Mouse (Mus musculus): ENCODE data around the gene Helz.
"Not testable (repeated sequence)": the region's sequence is repeated elsewhere in the genome, so short reads cannot be mapped to it uniquely, and the experiment has no call there.

Gene Helz

DNA sequence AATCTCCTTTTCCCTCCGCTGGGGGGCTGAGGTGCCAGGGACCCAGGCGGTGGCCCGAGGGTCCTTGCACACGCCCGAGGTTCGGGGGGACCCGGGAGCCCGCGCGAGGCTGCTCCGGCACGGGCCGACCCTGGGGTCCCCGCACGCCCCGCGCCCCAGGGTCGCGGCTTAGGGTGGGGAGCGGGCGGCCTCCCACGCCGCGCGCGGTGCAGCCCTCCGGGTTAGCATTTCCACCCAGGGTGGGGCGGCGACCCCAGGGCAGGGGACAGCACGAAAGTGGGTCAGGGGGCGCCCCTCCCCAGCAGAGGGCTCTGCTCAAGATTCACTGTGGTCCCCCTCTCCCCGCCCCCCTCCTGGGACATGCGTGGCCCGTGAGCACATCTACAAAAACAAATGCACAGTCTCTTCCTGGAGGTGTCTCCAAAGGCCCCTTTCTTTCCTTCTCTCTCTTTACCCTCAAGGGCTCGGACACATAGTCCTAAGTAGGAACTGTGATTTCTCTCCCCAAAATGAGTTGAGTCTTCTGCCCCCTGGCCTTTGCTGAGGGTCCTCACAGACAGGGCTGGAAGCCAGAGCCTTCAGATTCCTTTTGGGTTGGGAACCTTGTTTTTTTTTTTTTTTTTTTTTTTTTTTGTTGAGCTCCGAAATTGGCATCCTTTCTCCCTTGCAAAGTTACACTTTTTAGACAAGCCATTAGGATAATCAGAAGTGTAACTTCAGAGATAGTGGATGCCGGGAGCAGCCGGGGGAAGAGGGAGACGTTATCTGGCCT is 660 bp downstream of the Helz start:
- DNase-seq (ENCODE audit: low spot score), result peak; percentile 37

DNA sequence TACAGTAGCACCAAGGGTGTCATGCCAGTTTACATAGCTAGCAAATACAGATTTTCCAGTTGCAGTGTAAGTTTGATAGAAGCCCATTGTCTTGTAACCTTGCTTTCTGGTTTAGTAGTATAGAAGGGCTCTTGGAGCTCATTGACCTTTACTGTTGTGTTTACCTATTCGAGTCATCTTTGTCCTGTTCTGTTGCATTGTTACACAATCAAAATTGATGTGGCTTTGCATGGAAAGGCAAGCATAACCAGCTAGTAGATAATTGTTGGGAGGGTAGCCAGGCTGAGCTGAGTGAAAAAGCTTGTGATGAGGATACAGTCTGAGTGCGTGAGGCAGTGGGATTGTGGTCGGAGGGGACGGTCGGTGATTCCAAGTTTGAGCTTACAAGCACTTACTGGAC is 12.1 kb downstream of the Helz start:
- DNase-seq (ENCODE audit: low spot score), result no peak

DNA sequence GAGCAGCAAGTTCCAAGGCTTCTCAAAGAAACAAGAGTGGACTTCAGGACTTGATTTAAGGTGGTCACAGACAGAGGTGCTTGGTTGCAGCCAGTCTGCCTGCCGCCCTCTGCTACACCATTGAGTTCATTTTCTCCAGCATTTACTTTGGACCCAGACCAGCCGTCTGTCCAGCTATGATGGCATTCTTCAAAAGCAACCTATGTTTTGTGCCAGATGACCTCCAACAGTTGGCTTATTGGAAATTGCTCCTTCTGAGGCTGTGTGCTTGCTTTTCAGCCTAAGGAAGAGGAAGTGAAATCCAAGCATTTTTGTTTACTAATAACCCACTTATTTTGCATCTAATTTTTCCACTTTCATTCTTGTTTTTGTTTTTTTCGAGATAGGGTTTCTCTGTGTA is 19.7 kb downstream of the Helz start:
- no peak for DNase-seq (ENCODE audit: low spot score)

DNA sequence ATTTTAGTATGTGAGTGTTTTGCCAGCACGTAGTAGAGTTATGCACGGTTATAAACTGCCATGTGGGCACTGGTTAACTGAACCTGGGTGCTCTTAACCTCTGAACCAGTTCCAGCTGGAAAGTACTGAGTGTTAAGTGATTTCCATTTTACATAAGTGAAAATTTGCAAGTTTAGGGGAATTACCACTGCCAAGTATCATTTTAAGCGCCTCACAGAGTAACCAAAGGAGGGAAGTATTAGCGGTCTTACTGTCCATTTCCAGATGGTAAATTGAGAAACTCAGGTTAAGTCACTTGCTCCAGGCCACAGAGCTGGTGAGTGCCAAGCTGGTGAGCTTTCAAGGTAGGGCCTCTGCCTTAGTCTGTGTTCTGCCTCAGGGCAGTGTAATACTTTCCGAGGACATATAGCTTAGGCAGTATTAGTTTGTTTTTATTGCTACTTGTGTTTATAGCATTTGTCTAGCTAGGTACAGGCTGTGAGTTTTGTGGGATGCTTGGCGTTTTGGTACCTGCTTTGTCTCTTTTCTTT is 20.8 kb downstream of the Helz start:
- no peak for DNase-seq (ENCODE audit: low spot score)

DNA sequence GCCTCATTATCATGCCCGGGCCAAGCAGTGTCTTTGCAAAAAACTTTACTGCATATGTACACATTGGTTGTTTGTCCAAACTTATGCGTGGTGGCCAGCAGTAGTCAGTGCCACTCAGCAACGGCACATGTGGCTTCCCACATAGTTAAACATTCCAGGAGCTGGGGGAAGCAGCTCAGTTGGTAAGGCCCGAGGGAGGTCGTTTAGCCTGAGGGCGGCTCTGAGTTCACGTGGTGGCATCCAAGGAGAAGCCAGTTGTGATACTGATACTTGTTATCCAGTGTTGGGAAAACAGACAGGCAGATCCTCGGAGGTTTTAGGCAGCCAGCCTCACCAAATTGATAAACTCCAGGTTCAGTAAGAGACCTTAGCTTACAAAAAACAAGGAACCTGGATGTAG is 23.2 kb downstream of the Helz start:
- DNase-seq (ENCODE audit: low spot score), result not testable (repeated sequence)

DNA sequence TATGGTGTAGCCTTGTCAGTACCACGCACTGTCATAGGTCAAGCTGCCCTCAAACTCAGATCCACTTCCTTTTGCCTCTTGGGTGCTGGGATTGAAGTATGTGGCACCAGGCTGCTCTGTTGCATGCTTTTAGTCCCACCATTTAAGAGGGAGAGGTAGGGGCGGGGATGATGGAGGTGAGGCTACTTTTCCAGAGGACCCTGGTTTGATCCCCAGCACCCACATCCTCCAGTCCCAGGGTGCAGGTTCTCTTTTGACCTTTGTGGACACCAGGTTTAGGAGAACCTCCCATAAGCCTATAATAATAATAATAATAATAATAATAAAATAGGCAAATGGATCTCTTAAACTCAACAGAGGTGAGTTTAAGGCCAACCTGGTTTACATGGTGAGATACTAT is 23.6 kb downstream of the Helz start:
- DNase-seq (ENCODE audit: low spot score), result no peak

DNA sequence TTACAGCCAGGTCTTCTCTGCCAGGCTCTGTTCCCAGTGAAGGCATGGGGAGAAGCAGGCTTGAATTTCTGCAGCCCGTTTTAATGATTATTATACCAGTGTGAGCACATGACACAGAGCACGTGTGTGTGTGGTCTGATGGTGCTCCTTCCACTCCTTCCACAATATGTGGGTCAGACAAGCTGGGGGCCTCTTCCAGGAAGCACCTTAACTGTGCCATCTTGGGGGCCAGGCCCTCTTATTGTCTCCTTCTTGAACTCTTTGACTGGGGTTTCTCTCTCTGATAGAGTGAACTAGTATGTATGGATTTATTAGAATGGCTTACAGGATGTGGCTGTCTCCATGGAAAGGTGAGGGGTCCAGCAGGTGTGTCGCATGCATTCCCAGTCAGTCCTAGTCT is 24.8 kb downstream of the Helz start:
- no peak for DNase-seq (ENCODE audit: low spot score)

DNA sequence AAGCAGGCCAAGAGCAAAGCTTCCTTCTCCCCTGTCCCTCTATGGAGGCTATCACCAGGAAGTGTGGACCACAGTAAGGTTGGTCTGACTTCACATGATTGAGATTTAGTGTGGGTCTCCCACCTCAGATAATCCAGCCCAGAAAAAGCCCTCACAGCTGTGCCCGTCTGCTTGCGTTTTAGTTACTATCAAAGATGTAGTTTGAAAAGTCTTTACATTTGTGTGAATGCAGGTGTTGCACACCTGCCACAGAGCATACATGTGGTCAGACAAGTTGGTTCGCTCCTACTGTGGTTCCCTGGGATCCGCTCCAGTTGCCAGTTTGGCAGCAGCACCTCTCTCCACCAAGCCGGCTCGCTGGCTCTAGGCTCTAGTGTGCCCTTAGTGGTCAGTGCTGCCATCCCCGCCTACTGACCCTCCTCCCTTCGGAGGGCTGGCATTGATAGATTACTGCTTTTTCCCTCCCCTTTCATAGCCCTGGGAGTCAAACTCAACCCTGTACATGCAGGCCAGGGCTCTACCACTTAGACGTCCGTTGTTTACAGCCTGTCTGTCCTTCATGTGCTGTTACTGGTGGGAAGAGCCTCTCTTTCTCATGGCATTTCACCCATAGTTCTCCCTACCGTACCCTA is 25.4 kb downstream of the Helz start:
- peak; percentile 25 for DNase-seq (ENCODE audit: low spot score)

DNA sequence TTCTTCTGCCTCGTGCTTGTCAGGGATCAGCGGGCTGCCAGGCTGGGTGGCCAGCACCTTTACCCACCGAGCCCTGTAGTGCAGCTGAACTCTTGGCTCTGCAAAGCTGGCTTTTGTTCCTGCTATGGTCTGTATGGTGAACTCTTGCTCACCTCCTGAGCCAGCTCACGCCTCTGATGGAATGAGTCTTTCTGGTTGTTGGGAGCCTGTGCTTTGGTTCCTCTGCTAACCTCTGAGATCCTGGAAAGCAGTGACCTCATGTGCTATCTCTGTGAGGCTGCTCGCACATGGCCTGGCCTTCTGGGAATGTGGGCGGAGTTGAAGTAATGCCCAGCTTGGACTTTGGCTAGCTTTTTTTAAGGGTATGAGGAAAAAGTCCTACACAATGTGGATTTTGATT is 26.1 kb downstream of the Helz start:
- peak; percentile 54 for DNase-seq (ENCODE audit: low spot score)

DNA sequence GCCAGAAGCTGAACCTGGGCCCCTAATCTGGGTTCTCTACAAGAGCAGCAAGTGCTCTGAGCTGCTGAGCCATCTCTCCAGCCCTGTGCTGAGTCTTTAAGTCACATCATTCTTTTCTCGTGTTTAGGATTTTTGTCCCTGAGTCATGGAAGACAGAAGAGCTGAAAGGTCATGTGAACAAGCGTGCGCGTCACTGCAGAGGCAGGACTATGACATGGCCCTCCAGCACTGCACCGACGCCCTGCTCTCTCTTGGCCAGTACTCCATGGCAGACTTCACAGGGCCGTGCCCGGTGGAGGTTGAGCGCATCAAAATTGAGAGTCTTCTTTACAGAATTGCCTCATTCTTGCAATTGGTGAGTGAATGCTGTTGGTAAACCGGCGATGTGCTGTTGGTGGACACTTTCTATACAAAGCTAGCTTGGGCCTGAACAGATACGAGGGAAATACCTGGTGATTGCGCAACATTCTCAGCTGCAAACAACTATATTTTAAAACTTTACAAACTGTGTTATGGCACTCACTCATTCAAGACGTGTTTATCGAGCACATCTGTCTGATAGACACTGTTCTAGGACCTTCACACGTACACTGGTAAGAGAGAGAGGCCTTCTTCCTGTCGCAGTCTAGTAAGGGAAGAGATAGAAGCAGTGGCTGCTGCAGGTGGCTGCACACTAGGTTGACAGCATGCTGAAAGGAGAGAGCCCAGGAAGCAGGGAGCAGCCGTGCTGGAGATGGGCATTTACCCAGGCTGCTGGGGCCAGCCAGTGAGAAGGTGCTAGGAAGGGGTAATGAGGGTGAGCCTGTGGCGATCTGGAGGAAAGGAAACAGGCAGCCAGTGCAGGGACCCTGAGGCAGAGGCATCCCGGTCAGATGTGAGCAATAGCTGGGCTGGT is 27.3 kb downstream of the Helz start:
- DNase-seq (ENCODE audit: low spot score), result no peak

DNA sequence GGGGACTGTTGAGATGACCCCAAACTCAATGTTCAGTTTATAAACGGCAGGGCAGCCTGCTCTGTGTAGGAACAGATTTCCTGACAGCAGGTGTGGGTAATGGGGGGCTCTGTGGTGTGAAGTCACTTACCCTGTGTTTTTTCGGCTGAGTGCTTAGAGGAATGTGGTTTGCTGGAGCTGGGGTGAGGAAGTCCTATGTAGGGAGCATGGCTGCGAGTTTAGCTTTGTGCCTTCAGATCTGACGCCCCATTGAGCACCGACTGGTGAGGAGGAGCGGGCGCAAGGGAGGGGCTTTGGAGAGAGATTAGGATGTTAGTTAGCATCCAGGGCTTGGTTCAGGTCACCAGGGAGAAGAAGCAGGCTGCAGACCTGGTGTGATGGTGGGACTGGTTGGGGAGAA is 28.5 kb downstream of the Helz start:
- DNase-seq (ENCODE audit: low spot score), result no peak

DNA sequence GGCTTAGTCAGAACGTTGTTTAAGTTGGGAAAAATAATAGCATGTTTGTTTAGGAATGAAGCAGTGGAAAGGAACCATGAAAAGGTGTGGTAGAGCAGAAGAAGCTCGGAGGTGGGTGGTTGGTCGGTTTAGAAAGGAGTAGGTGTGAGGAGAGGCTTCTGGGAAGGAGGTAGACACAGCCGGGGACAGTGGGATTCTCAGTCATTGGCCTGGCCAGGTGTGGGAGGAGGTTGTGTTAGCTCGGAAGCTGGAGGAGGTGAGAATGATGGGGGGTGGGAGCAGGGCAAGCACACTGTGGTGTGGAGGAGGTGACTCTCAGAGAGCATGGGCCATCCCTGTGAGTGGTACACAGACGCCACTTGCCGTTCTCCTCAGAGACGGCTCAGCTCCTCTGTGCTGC is 29.7 kb downstream of the Helz start:
- DNase-seq (ENCODE audit: low spot score), result no peak

DNA sequence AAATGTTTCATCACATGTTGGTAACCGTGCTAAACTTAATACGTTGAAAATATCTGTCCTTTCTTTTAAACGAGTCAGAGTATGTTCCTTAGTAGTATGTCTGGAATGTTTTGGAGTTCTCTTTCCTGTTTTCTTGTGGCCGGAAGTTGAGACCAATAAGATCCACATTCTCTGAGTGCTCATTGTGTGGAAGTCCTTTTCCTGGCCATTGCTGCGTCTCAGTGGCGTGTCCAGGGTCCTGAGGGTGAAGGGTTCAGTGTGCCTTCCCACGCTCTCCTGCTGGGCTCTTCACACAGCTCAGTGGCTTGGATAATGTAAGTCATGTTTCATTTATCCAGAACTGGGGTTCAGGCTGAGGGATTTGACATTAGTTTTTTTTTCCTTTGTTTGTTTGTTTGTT is 30.5 kb downstream of the Helz start:
- DNase-seq (ENCODE audit: low spot score), result no peak

DNA sequence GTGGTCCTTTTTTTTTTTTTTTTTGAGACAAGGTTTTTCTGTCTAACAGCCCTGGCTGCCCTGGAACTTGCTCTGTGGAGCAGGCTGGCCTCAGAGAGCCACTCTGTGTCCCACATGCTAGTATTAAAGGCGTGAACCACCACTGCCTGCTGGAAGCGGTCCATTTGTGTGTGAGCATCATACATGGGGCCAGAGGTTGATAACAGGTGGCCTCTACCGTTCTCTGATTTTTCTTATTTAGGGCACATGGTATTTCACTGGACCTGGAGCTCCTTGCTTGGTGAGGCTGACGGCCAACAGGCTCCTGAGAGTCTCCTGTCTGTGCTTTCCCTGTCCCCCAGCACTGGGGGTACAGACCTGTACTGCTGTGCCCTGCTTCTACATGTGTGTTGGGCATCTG is 33.1 kb downstream of the Helz start:
- DNase-seq (ENCODE audit: low spot score), result no peak

DNA sequence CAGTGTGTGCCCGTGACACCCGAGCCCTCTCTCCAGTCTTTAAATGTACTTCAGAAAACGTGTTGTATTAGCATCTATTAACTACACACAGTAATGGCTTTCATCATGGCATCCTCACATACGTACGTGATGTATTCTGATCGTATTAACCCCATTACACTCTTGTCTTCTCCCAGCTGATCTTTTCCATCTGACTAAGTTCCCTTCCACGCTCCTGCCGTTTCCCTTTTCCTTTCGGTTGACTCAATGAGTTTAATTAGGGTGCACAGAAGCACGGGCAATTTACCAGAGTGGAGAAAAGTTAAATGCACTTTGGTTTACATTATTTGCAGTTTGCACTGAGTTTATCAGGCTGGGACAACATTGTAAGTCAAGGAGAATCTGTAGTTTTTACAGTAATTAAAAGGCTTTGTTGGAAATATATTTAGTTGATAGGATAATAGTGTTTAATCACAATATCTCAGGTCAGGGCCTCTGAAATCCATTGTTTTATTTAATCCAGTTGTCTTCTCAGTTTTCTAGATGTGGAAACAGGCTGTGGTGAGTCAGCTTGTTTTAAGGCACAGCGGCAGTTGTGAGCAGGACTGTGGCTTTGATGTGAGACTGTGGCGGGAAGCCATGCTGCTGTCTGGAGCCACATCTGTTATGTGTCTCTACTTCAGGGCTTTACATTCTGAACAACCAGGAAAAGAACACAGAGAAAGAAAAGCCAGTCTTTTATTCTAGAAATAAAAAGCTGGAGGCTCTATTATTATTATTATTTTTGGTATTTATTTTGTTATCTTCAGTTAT is 37.1 kb downstream of the Helz start:
- peak; percentile 64 for DNase-seq (ENCODE audit: low spot score)

DNA sequence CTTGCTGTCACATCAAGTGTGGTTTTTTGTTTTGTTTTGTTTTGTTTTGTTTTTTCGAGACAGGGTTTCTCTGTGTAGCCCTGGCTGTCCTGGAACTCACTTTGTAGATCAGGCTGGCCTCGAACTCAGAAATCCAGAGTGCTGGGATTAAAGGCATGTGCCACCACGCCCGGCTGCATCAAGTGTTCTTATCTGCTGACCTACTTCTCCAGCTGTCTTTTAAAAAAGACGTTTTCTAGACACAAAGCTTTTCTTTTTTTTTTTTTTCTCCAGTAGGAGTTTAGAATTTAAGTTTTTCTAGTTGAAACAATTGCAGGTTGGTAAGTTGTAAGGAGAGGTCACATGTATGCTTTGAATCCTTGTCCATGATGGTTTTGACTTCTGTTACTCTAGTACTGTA is 38.4 kb downstream of the Helz start:
- not testable (repeated sequence) for DNase-seq (ENCODE audit: low spot score)

DNA sequence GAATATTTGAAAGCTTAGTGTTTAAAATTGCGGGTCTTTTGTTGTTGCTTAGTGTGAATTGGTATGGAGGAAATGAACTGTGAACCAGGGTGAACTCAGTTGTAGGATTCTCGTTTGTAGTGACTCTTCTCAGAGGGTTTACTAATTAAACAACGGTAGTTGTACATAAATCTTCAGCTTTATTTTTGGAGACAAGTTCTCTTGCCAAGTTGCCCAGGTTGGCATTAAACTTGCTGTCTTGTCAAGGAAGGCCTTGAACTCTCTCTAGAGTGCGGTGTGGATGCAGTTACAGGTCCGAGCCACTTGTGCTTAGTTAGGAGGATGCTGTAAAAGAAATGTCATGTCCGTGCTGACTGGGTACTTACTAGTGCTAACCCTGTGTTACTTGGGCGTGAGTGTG is 39.4 kb downstream of the Helz start:
- no peak for DNase-seq (ENCODE audit: low spot score)

DNA sequence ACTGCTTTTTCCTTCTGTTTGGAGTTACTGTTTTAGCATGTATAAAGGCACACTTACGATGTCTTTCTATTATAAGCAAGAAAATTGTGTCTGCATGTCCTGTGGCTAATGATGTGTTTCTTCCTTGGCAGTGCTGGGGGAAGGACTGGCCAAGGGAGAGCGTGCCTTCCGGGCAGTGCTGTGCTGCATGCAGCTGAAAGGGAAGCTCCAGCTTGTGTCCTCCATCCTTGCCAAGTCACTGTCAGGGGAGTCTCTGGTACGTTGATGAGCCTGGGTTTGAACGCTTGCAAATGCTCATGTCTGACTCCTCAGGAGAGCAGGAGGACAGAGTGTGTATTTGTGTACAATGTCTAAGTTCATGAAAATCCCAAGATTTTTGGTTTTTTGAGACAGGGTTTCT is 44.8 kb downstream of the Helz start:
- no peak for DNase-seq (ENCODE audit: low spot score)

DNA sequence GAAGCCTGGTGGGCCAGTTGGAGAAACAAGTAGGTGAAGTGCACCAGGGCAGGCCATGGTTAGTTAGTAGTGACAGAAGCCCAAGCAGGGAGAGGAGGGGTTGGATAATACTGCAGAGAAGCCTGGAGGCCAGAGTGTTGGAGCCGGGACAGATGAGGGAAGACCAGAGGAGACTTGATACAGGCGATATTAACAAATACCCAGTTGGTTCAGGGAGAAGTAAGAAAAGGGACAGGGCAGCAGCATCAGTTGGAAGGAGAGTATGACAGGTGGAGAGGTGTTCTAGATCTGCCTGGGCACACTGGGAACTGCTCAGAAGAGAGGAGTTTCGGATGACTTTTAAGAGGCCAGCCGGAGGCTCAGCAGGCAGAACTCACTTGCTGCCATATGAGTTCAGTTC is 49.7 kb downstream of the Helz start:
- no peak for DNase-seq (ENCODE audit: low spot score)

DNA sequence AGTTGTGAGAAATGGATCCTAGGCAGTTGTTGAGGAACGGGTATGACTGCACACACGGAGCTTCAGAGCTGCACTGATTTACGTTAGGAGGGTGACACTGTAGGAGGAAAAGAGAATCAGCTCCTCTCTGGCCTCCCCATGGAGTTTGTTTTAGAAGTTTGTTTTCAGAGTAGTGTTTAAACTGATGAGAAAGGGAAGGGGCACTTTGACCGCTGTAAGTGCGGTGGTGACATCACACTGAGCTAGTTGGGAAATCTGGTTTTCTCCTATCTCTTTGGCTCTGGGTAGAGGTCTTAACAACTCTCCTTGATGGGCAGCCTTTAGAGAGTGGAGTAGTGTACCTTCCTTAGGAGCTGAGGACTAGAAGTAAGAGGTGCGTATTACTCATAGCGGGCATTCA is 58.0 kb downstream of the Helz start:
- no peak for DNase-seq (ENCODE audit: low spot score)

DNA sequence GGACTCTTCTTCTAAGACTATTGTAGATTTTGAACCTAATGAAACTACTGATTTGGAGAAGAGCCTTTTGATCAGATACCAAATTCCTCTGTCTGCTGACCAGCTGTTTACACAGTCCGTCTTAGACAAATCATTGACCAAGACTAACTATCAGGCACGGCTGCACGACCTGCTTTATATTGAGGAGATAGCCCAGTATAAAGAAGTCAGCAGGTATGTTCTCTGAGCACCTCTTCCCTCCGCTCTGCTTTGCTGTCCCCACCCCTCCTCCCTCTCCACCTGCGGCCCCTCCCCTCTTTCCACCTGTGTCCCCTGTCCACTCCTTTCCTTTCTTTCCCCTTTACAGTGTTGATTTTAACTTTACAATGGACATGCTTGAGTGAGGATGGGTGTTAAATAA is 66.2 kb downstream of the Helz start:
- no peak for DNase-seq (ENCODE audit: low spot score)

DNA sequence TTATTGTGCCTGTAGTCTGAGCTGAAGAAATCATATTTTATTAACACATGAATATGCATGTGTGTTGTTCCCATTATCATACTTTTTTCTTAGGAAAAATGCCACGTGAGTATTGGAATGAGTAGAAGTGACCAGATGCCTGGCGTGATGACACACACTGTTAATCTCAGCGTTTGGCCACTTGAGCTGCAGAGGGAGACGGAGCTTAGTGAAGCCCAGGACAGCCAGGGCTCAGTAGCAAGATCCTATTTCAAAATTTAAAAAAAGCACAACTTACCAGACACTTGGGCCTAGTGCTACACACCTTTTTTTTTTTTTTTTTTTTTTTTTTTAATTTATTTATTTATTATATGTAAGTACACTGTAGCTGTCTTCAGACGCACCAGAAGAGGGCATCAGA is 68.0 kb downstream of the Helz start:
- DNase-seq (ENCODE audit: low spot score), result no peak

Data from MN1 (cell line).